Mouse (Mus musculus): ENCODE measurements around the gene Thbd.

Thbd gene

DNA sequence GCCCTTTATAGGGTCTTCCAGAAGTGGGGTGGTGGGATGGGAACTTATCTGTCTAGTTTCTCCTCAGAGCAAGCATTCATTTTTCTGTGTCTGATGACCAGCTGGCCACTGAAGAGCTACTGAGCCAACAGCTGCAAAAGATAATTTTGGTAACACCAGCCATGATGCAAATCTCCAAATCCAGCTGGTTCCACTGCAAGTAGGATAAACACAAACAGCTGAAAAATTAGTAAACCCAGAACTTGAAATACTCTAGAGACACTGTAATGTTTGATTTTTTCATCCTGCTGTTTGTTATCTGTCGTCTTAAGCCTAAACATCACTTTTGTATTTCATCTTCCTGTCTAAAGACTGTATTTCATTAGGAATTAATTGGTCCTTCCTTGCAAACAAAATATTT, 13.7 kb upstream of the Thbd start:
- DNase-seq: no peak

DNA sequence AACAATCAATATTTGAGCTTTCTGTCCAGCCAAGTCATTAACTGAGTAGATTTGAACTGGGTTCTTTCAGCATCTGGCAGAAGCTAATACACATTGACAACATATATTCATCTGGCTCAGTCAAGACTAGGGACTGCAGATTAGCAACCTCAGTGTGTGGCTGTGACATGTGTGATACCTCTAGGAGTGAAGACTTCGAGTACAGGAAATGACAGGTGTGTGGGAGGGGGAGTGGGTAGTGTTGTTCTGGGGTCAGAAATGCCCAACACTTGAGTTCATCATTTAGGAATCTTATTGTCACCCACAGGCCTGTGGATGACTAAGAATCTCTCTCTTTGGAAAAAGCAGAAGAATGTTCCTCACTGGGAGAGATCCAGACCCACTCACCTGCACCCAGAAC, 13.1 kb upstream of the Thbd start:
- DNase-seq: no peak

- DNase-seq: no peak
Observed at GRCm38 (mm10) chr2:148419776-148420175, 11.8 kb upstream of the Thbd start.

GRCm38 (mm10) chr2:148419151-148419550, 11.2 kb upstream of the Thbd start:
- DNase-seq: no peak

DNA sequence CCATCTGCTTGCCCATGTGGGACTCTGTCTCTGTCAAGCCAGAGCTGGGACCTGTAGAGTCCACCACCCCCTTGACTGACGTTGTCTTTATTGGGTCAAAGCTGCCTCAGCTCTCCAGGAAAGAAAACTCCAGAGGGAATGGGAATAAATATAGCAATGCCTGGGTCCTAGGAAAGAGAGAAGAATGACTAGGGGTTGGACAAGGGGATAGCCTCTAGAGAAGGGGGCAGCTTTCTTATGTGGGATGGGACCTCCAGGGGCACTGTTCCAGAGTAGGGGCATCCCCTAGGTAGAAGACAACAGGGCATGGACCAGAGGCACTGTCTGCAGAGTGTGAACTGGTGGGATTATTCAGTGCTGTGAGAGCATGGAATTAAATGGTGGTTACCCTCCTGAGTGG, 1.8 kb upstream of the Thbd start:
- no peak for DNase-seq

DNA sequence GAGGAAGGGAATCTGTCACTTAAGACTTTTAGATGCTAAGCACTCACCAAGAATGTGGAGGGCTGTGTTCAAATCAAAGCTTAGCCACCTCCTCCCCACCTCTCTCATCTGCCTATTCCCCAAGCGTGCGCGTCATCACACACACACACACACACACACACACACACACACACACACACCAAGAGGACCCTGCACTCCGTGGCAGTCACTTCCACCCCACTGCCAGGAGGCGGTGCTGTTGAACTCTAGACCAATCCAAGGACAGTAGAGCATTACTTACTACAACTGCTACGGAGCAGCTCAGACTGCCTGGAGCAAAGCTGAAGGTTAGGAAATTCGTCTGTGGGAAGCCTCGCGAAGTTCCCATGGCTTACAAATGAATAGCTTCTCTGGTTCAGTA, 1.2 kb upstream of the Thbd start:
- peak; percentile 68 for DNase-seq

GRCm38 (mm10) chr2:148408761-148409120, 753 bp upstream of the Thbd start:
- DNase-seq: no peak

DNA sequence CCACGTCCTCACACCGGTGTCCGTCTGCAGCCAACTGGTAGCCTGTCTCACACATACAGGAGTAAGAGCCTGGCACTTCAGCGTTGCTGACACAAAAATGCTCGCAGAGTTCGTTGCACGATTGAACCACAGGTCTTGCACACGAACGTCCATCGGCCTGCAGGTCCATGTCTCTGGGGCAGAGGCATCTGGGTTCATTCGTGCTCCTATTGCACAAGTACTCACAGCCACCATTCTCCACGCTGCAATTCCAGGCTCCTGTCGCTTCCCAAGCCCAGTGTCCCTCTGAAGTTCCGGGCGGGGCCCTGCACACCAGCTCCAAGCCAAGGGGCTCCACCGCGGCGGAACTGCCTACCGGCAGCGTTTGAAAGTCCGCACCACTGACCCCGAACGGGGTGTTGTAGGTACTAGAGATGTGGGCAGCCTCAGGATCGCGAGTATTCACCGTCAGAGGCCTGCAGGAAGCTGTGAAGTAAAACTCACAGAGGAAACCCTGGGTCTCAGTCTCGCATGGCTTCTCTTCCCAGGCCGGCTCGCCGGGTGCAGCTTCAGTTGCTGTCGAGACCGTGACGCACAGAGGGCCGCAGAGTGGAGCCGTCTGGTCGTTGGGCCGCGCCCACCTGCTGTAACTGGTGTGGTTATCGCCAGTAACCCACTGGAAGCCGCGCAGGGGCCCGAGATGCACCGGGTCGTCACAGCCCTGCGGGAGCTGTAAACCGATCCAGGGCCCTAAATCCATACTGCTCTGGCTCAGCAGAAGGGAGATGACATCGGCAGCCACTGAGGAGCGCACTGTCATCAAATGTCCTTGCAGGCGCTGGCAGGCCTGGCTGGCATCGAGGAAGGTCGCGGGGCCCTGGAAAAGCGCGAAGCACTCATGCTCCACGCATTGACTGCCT, 768 bp downstream of the Thbd start:
- peak; percentile 21 for DNase-seq

- peak; percentile 33 for DNase-seq
Observed at GRCm38 (mm10) chr2:148406160-148406970, 1.6 kb downstream of the Thbd start.

GRCm38 (mm10) chr2:148404906-148405305, 3.1 kb downstream of the Thbd start:
- no peak for DNase-seq

- no peak for DNase-seq
Observed at GRCm38 (mm10) chr2:148402227-148402626, 5.8 kb downstream of the Thbd start.

- no peak for DNase-seq
Observed at GRCm38 (mm10) chr2:148398901-148399685, 8.9 kb downstream of the Thbd start.

DNA sequence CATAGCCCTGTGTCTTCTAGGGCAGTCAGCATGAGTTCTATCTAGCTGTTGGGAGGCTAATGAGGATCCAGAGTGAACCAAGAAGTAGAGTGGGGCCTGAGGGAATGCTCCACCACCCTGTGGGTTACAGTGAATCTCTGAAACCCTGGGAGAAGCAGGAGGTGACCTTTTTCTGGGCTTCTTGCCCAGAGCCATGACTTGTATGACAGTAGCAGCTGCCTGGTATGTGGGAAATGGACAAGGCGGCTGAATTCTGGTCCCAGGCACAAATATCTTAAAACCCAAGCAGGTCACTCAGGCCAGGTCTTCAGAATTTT, 10.2 kb downstream of the Thbd start:
- no peak for DNase-seq

DNA sequence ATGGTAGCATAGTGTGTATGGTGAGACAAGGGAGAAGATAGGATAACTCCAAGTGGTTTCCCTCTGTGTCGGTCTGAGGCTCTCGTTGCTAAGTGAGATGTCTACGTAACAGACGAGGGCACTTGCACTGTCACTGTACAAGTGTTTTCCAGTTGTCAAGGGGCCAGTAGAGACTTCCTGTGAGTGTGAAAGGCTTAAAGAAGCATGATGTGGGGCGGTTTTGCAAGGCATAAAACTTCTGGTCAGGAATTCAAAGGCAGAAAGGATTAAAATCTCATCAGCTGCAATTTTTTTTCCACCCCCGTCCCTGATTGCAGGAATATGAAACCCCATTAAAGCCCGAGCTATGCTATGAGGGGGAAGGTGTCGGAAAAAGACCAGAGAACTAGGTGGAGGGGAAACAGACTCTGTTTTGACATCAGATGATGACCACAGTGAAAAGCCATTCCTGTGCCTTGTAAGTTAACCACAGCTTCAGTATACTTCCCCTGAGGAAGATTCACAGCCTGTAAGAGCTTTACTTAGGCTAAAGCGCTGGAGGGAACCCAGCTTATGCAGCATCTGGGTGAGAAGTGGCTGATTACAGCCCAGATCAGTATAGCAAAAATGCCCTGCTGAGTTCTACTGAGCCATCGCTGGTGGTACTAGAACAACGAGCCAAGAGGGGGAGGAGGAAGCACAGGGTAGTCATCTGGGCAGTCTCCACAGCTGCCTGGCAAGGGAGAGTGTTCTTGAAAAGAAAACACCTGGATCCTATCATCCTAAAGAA, 10.8 kb downstream of the Thbd start:
- DNase-seq: no peak

GRCm38 (mm10) chr2:148396209-148396608, 11.8 kb downstream of the Thbd start:
- DNase-seq: no peak

DNA sequence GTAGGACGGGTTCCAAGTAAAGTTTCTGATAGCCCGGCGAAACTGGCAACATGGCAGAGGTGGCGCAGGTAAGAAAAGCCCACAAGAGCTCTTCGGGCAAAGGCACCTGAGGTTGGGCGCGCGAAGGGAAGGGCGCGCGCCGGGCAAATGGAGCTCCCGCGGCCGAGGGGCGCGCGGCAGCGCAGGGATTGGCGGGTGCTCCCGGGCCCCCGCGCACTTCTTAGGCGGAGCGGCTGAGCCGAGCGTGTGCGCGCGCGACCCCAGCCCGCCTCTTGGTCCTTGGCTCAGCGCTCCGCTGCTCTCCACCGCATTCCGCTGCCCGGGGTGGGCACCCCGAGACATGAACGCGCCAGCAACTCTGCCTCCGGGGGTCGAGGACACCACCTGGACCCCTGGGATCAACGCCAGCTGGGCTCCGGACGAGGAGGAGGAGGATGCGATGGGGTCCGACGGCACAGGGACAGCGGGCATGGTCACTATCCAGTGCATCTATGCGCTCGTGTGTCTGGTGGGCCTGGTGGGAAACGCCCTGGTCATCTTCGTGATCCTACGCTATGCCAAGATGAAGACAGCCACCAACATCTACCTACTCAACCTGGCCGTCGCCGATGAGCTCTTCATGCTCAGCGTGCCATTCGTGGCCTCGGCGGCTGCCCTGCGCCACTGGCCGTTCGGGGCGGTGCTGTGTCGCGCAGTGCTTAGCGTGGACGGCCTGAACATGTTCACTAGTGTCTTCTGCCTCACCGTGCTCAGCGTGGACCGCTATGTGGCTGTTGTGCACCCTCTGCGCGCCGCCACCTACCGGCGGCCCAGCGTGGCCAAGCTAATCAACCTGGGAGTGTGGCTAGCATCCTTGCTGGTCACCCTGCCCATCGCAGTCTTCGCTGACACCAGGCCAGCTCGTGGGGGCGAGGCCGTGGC, 12.6 kb downstream of the Thbd start, which contains the start of gene Sstr4:
Gene Sstr4, plus strand, starts transcription at position 214 of the 921 bp plus-strand sequence.
- peak; percentile 22 for DNase-seq

DNA sequence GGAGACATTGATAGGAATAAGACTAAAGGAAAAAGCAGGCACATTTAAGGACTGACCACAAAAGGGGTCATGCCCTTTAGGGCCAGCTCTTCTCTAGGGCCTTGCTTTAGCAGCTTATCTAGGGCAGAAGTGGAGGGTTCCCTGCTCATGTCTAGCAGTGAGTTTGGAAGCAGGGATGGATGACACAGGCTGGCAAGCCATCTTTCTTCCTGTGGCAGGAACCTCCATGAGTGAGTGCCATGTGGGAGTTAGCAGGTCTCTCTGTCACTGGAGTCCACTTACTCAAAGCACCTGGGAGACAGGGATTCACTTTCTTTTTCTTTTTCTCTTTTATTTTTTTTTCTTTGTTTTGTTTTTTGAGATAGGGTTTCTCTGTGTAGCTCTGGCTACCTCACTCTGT, 14.1 kb downstream of the Thbd start:
- DNase-seq: no peak

GRCm38 (mm10) chr2:148393149-148393548, 14.8 kb downstream of the Thbd start:
- DNase-seq: no peak

- no peak for DNase-seq
Observed at GRCm38 (mm10) chr2:148387652-148388581, 20.1 kb downstream of the Thbd start.

- no peak for DNase-seq
Observed at GRCm38 (mm10) chr2:148386927-148387326, 21.1 kb downstream of the Thbd start.

Measured in liver (tissue).